Mouse (Mus musculus): Measurements from ENCODE around the gene Fads6. TPM values are rescaled to one million over a fixed set of nuclear protein-coding genes. Genes with fewer than 3 reads are reported as not detected.

The Fads6 gene
- 9.9 TPM for polyA plus RNA-seq (2014; fragmentation: Illumina TruSeq; extraction: RNeasy Lipid Tissue Mini Kit (QIAGEN cat#74804); ENCODE audit: low read depth, low replicate concordance)

DNA sequence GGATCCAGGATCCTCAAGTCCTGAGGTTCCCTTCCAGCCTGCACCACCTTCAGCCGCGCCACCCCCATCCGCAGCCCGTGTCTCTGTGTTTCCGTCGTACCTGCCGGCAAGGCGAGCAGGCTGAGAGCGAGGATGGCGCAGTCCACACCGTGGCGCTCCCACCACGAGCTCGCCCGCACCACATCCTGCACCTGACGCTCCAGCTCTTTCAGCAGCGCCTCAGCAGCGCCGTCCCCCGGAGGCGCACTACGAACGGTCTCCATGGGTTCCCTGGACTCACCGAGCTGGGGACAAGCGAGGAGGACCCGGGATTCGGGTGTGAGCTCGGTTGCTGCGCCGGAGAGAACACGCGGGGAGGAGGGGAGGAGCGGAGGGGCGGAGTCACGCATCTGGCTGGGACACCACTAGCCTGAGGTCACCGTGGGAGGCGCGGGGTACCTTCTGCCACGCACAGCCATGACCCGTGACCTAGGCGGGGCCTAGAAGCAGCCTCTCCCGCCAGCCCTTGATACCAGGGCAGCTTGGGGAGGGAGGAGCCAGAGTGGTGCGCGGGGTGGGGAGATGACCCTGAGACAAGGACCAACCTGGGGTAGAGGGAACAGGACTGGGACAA lies at the start of gene Fads6:
Gene Fads6 (minus strand): TSS at position 450 of the 613 bp plus-strand sequence.

DNA sequence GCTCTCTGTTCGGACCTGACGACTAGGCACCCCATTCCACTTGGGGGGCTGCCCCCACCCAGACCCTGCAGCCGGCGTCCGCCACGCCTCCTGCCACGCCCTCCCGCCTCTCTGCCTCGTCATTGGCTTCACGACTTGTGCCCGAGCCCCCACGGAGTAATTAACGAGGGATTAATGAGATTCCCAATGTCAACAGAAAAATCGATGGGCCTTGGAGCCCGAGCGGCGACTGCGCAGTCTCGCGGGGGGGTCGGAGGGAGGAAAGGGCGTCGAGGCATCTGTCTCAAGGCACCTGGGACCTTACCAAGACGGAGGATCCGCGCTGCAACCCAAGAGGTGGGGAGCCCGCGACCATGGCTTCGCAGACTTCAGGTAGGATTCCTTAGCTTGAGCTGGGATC lies 37.1 kb upstream of the Fads6 start, which contains the start of gene Otop3:
Gene Otop3 (plus strand): TSS at position 201 of the 400 bp plus-strand sequence.

DNA sequence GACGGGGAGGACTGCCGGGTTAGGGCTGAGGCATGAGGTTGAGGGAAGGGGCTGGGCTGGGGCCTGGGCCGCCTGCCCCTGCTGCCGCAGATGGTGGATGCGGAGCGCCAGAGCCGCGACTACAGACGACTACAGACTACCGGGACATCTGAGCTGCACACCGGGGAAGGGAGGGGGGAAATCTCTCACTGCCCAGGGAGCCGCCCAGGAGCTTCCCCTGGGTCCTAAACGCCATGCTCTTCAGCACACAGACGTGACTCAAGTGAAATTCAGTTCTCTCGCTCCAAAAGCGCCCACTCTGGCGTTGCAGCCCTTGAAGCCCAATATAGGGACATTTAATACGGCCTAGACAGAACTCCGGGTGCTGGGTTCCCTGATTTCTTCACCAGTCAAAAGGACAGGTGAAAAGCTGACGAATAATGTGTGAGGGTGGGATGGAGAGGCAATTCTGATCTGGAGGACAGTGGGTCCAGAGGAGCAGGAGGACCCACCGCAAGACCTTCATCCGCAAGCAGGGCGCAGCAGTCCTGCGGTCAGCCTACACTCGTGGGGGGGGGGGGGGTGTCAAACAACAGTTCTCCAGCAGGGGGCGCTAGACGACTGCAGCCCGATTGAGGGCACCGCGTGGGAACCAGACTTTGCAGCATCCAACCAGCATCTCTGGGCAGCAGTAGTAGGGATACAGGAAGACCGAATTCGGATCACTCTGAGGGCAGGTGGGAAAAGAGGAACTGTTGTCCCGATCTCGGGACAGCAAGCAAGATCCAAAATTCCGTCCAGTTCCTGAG lies 24.6 kb upstream of the Fads6 start, which contains the start of gene Ush1g:
Gene Ush1g (minus strand): TSS at position 136 of the 788 bp plus-strand sequence.

DNA sequence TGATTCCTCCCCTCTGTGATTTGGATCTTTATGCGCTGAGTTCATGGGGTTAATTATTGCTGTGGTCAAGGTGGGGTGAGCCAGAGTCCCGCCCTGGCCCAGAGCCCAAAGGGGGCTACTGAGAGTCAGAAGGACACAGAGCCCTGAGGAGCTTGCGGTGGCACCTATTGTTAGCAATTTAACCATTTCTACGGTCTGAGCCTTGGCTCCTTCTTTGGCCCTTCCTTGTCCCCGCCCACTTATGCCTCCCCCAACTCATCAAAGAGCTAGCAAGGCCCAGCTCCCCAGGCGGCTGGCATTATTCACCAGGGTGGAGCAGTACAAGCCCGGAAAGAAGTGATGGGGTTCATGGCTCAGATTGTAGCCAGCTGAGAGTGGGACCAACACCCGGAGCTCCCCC lies 9.4 kb upstream of the Fads6 start, which contains the start of gene Otop2:
Gene Otop2 (plus strand): TSS at position 301 of the 400 bp plus-strand sequence.

DNA sequence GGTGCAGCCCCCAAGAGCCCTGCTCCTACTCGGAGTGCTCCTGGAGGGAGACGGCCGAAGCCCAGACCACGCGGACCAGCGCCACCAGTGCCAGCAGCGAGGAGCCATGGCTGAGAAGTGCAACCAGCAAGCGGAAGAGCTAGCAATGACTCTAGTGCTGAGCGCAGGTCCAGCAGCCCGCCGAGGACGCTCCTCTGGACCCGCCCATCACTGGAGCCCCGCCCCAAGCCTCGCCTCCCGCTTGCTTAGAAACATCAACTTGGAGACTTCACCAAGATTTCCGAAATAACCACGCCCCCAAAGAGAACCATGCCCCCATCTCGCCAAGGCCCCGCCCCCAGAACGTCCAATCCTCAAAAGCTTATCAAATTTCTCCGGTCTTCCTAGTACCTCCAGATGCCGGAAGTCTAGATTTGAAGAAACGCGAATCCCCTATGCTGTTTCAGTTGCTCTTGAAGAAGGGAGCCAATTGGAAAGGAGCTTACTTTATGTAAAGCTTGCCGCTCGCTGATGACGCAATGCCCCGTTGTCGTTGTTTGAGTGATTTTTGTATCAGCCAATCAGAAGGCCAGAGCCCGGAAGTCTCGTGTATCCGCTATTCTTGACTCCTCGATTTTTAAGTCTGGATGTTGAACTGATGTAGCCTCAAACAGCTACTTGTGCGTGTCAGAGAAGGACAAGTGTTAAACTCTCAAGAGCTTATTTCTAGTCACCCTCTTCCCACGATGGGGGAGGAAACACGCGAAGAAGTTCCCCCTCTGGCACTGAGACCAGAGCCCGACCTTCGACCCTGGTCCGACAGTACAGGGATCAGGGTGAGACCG lies 20.5 kb downstream of the Fads6 start, which contains the start of gene Fdxr:
Gene Fdxr (minus strand): TSS at position 271 of the 824 bp plus-strand sequence.

DNA sequence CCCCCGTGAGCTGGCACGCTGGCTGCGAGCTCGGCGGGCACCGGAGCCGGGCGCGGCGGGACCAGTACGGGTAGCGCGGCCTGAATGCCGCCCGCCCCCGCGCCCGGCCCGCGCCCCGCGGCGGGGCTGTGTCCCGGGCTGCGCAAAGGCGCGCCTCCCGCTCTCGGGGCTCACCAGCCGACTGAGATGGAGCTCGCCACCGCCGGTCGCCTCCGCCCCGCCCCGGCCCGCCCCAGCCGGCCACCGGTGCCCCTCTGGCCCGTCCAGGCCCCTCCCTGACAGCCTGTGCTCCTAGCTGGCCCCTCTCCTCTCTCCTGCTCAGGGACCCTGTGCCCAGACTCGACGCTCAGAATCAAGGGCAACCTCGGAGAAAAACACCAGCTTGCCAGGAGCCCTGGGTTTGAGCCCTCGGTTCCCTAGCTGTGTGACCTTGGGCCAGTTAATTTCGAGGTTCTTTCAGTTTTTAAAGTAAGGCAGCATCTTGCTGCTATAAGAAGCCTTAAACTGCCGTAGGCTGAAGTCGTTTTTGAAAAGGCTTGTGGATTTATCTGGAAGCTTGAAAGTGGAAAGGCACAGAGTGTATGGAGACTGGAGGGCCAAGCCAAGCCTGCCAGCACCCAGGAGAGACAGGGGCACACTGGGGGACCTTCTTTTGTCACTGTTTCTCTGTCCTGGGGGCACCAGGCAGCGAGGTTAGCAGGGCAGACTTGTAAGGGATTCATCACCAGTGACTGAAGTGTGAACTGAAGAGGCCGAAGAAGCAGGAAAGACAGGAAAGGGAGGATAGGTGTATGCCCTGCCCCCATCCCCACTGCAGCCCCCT lies 30.2 kb downstream of the Fads6 start, which contains the start of gene Grin2c:
Gene Grin2c (minus strand): TSS at position 183 of the 823 bp plus-strand sequence.

Other genes starting within 250 kb of the Fads6 start
- not detected for gene Cd300ld3, start 249.3 kb downstream of the Fads6 start, polyA plus RNA-seq (2014; fragmentation: Illumina TruSeq; extraction: RNeasy Lipid Tissue Mini Kit (QIAGEN cat#74804); ENCODE audit: low read depth, low replicate concordance)
- gene Cd300e, start 235.5 kb downstream of the Fads6 start, polyA plus RNA-seq (2014; fragmentation: Illumina TruSeq; extraction: RNeasy Lipid Tissue Mini Kit (QIAGEN cat#74804); ENCODE audit: low read depth, low replicate concordance): not detected
- not detected for gene Rab37, start 206.2 kb downstream of the Fads6 start, polyA plus RNA-seq (2014; fragmentation: Illumina TruSeq; extraction: RNeasy Lipid Tissue Mini Kit (QIAGEN cat#74804); ENCODE audit: low read depth, low replicate concordance)
- not detected for gene Cd300lf, start 163.7 kb downstream of the Fads6 start, polyA plus RNA-seq (2014; fragmentation: Illumina TruSeq; extraction: RNeasy Lipid Tissue Mini Kit (QIAGEN cat#74804); ENCODE audit: low read depth, low replicate concordance)
- 36.7 TPM for gene Slc9a3r1, start 134.3 kb downstream of the Fads6 start, polyA plus RNA-seq (2014; fragmentation: Illumina TruSeq; extraction: RNeasy Lipid Tissue Mini Kit (QIAGEN cat#74804); ENCODE audit: low read depth, low replicate concordance)
- 0.57 TPM for gene Tmem104, start 110.2 kb downstream of the Fads6 start, polyA plus RNA-seq (2014; fragmentation: Illumina TruSeq; extraction: RNeasy Lipid Tissue Mini Kit (QIAGEN cat#74804); ENCODE audit: low read depth, low replicate concordance)
- 1.6 TPM for gene Nat9, start 109.8 kb downstream of the Fads6 start, polyA plus RNA-seq (2014; fragmentation: Illumina TruSeq; extraction: RNeasy Lipid Tissue Mini Kit (QIAGEN cat#74804); ENCODE audit: low read depth, low replicate concordance)
- not detected for gene Grin2c, start 30.4 kb downstream of the Fads6 start, polyA plus RNA-seq (2014; fragmentation: Illumina TruSeq; extraction: RNeasy Lipid Tissue Mini Kit (QIAGEN cat#74804); ENCODE audit: low read depth, low replicate concordance)
- gene Fdxr, start 20.6 kb downstream of the Fads6 start, polyA plus RNA-seq (2014; fragmentation: Illumina TruSeq; extraction: RNeasy Lipid Tissue Mini Kit (QIAGEN cat#74804); ENCODE audit: low read depth, low replicate concordance): 2.1 TPM
- gene Otop2, start 9.5 kb upstream of the Fads6 start, polyA plus RNA-seq (2014; fragmentation: Illumina TruSeq; extraction: RNeasy Lipid Tissue Mini Kit (QIAGEN cat#74804); ENCODE audit: low read depth, low replicate concordance): not detected
- gene Ush1g, start 24.4 kb upstream of the Fads6 start, polyA plus RNA-seq (2014; fragmentation: Illumina TruSeq; extraction: RNeasy Lipid Tissue Mini Kit (QIAGEN cat#74804); ENCODE audit: low read depth, low replicate concordance): not detected
- not detected for gene Otop3, start 37.1 kb upstream of the Fads6 start, polyA plus RNA-seq (2014; fragmentation: Illumina TruSeq; extraction: RNeasy Lipid Tissue Mini Kit (QIAGEN cat#74804); ENCODE audit: low read depth, low replicate concordance)
- not detected for gene Hid1, start 70.1 kb upstream of the Fads6 start, polyA plus RNA-seq (2014; fragmentation: Illumina TruSeq; extraction: RNeasy Lipid Tissue Mini Kit (QIAGEN cat#74804); ENCODE audit: low read depth, low replicate concordance)
- 0.12 TPM for gene Cdr2l, start 84.3 kb upstream of the Fads6 start, polyA plus RNA-seq (2014; fragmentation: Illumina TruSeq; extraction: RNeasy Lipid Tissue Mini Kit (QIAGEN cat#74804); ENCODE audit: low read depth, low replicate concordance)
- 21.0 TPM for gene Mrpl58, start 106.1 kb upstream of the Fads6 start, polyA plus RNA-seq (2014; fragmentation: Illumina TruSeq; extraction: RNeasy Lipid Tissue Mini Kit (QIAGEN cat#74804); ENCODE audit: low read depth, low replicate concordance)
- 905 TPM for gene Atp5h, start 122.3 kb upstream of the Fads6 start, polyA plus RNA-seq (2014; fragmentation: Illumina TruSeq; extraction: RNeasy Lipid Tissue Mini Kit (QIAGEN cat#74804); ENCODE audit: low read depth, low replicate concordance)
- gene Kctd2, start 122.5 kb upstream of the Fads6 start, polyA plus RNA-seq (2014; fragmentation: Illumina TruSeq; extraction: RNeasy Lipid Tissue Mini Kit (QIAGEN cat#74804); ENCODE audit: low read depth, low replicate concordance): 19.2 TPM
- not detected for gene Trim80, start 142.9 kb upstream of the Fads6 start, polyA plus RNA-seq (2014; fragmentation: Illumina TruSeq; extraction: RNeasy Lipid Tissue Mini Kit (QIAGEN cat#74804); ENCODE audit: low read depth, low replicate concordance)
- gene Slc16a5, start 164.8 kb upstream of the Fads6 start, polyA plus RNA-seq (2014; fragmentation: Illumina TruSeq; extraction: RNeasy Lipid Tissue Mini Kit (QIAGEN cat#74804); ENCODE audit: low read depth, low replicate concordance): 15.7 TPM
- 0.40 TPM for gene Armc7, start 178.0 kb upstream of the Fads6 start, polyA plus RNA-seq (2014; fragmentation: Illumina TruSeq; extraction: RNeasy Lipid Tissue Mini Kit (QIAGEN cat#74804); ENCODE audit: low read depth, low replicate concordance)
- 1.6 TPM for gene Nt5c, start 194.2 kb upstream of the Fads6 start, polyA plus RNA-seq (2014; fragmentation: Illumina TruSeq; extraction: RNeasy Lipid Tissue Mini Kit (QIAGEN cat#74804); ENCODE audit: low read depth, low replicate concordance)
- 5.1 TPM for gene Jpt1, start 216.7 kb upstream of the Fads6 start, polyA plus RNA-seq (2014; fragmentation: Illumina TruSeq; extraction: RNeasy Lipid Tissue Mini Kit (QIAGEN cat#74804); ENCODE audit: low read depth, low replicate concordance)
- 1,030 TPM for gene Sumo2, start 238.6 kb upstream of the Fads6 start, polyA plus RNA-seq (2014; fragmentation: Illumina TruSeq; extraction: RNeasy Lipid Tissue Mini Kit (QIAGEN cat#74804); ENCODE audit: low read depth, low replicate concordance)

All from kidney, adult 10 weeks (tissue).